13 mouse cellular contexts compared by ENCODE assay signal in the genomic region with DNA sequence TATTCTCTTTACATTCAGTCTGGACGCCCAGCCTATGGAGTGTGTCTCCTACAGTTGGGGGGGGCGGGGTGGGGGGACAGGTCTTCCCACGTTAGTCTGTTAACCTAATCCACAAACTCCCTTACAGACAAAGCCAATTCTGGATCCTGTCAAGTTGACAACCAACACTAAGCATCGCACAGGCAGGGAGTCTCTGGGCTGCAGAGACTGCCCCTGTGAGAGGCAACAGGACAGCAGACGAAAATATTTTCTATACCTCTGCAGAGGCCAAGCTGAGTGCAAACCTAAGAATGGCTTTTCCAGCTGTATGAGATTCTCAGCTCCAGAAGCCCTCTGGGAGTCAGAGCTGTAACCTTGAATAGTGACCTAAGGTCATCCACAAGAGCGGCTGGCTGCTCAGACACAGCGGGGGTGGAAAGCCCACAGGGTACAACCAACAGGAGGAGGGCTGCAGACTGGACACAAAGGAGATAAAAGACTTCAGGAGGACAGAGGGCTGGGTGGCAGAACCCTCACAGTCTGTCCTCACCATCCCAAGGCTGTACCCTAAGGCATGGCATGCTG. TPM values are rescaled to one million over a fixed set of nuclear protein-coding genes. Genes with fewer than 3 reads are reported as not detected.
A peak's percentile ranks its signal among the peaks of the same experiment; 100 is the strongest.
DNase-seq lines count a peak whose midpoint lies in the region; ATAC-seq and TF ChIP-seq lines count a peak whose summit lies in the region.
"Had no signal": no experiment of that assay in that cellular context is flagged by ENCODE, and none has a peak within 500 bp of the region (broad histone marks: within the 10 kb centered on the region; RNA-seq: fewer than 3 reads in every experiment).

No protein-coding gene starts in this region.

- H3K9ac ChIP-seq in heart, postnatal 0 days (replicated peaks; ENCODE audit: low read depth, low read length): peak overlapping the region; percentile 37; the same call in 1 of the 2 replicates
- H3K9ac ChIP-seq in liver, embryonic 12.5 days: no peak overlapping the region
- H3K9ac ChIP-seq in stomach, embryonic 14.5 days (replicated peaks; ENCODE audit: low read depth, low read length): no peak overlapping the region

- no peak for DNase-seq in layer of hippocampus, adult 2 months (ENCODE audit: low spot score in 2 of 2)
- DNase-seq in layer of hippocampus, adult 9-11 months: no peak
- no peak for DNase-seq in heart, postnatal 0 days (ENCODE audit: low spot score)
- DNase-seq in thymus, postnatal 25 days: no peak
- DNase-seq in cerebellum, adult 18-20 months: no peak
- no peak for DNase-seq in adrenal gland, adult 18-20 months (ENCODE audit: low spot score in 2 of 2)
- DNase-seq: cerebellum, adult 9-11 months; thymus, adult 18-20 months had no signal

- H3K4me3 ChIP-seq in layer of hippocampus, adult 2 months: no peak overlapping the region
- H3K4me3 ChIP-seq in heart, postnatal 0 days (ENCODE audit: low read depth, low read length): no peak overlapping the region
- no peak overlapping the region for H3K4me3 ChIP-seq in liver, embryonic 12.5 days
- H3K4me3 ChIP-seq in stomach, embryonic 14.5 days (ENCODE audit: low read depth, low read length): no peak overlapping the region

- 0 out of 2 replicates have a peak overlapping the region, but pooled peaks have one; percentile 12 for H3K4me2 ChIP-seq in heart, postnatal 0 days (ENCODE audit: low read depth, low read length)
- H3K4me2 ChIP-seq in liver, embryonic 12.5 days: 0 out of 2 replicates have a peak overlapping the region, but pooled peaks have one; percentile 12
- no peak overlapping the region for H3K4me2 ChIP-seq in stomach, embryonic 14.5 days (replicated peaks; ENCODE audit: low read depth, low read length)

- H3K36me3 ChIP-seq in heart, postnatal 0 days (replicated peaks; ENCODE audit: control insufficient read depth, insufficient read depth, low read length): no peaks in the 10 kb centered on the region
- H3K36me3 ChIP-seq in liver, embryonic 12.5 days: peaks cover 41% of the 10 kb centered on the region
- no peaks in the 10 kb centered on the region for H3K36me3 ChIP-seq in stomach, embryonic 14.5 days (ENCODE audit: control insufficient read depth, insufficient read depth, low read length)

- peak overlapping the region; percentile 89 for H3K27ac ChIP-seq in layer of hippocampus, adult 2 months
- peak overlapping the region; percentile 61 for H3K27ac ChIP-seq in heart, postnatal 0 days (ENCODE audit: low read depth)
- H3K27ac ChIP-seq in liver, embryonic 12.5 days: no peak overlapping the region
- H3K27ac ChIP-seq in stomach, embryonic 14.5 days (ENCODE audit: low read length): peak overlapping the region; percentile 76; the same call in 1 of the 2 replicates

- 9% methylated on average over 7 of the region's 7 CpGs for WGBS in heart, postnatal 0 days
- 52% methylated on average over 7 of the region's 7 CpGs for WGBS in liver, embryonic 12.5 days (ENCODE audit: insufficient replicate concordance)
- WGBS in stomach, embryonic 14.5 days: 13% methylated on average over 7 of the region's 7 CpGs

- peak; percentile 76 for ATAC-seq in heart, postnatal 0 days (ENCODE audit: insufficient read depth, low read depth)
- ATAC-seq in liver, embryonic 12.5 days: peak; percentile 30
- ATAC-seq in stomach, embryonic 14.5 days (ENCODE audit: insufficient number of reproducible peaks, insufficient read depth, low FRiP score, low read depth): peak; percentile 59; the same call in 1 of the 2 replicates

- no peak for TF ChIP-seq CTCF in layer of hippocampus, adult 2 months (conservative IDR thresholded peaks at IDR 0.05)
- no peak for TF ChIP-seq CTCF in heart, postnatal 0 days (IDR thresholded peaks at IDR 0.05; ENCODE audit: low read depth)

- TF ChIP-seq EP300 in heart, postnatal 0 days (IDR thresholded peaks at IDR 0.05; ENCODE audit: low read depth): no peak

- no peaks in the 10 kb centered on the region for H3K27me3 ChIP-seq in heart, postnatal 0 days (ENCODE audit: control insufficient read depth, insufficient read depth, low read length)
- no peaks in the 10 kb centered on the region for H3K27me3 ChIP-seq in liver, embryonic 12.5 days (replicated peaks)
- H3K27me3 ChIP-seq in stomach, embryonic 14.5 days (ENCODE audit: control insufficient read depth, insufficient read depth, low read length): no peaks in the 10 kb centered on the region

- peaks cover 9% of the 10 kb centered on the region; the same call in 1 of the 2 replicates for H3K4me1 ChIP-seq in heart, postnatal 0 days (ENCODE audit: control insufficient read depth, insufficient read depth)
- H3K4me1 ChIP-seq in liver, embryonic 12.5 days: peaks cover 66% of the 10 kb centered on the region
- H3K4me1 ChIP-seq in stomach, embryonic 14.5 days (ENCODE audit: control insufficient read depth, insufficient read depth, low read length): peaks cover 11% of the 10 kb centered on the region

- 0 out of 2 replicates have a peak, but pooled peaks cover 3% of the 10 kb centered on the region for H3K9me3 ChIP-seq in heart, postnatal 0 days (replicated peaks; ENCODE audit: control insufficient read depth, low read length)
- no peaks in the 10 kb centered on the region for H3K9me3 ChIP-seq in liver, embryonic 12.5 days (replicated peaks)
- no peaks in the 10 kb centered on the region for H3K9me3 ChIP-seq in stomach, embryonic 14.5 days (ENCODE audit: control insufficient read depth, low read depth, low read length)

RNA-seq across cellular contexts. Expression of a gene that starts 17.7 kb away (rescaled TPM):
- 10 to 100 TPM; 26.4 to 26.8 TPM for total RNA-seq in layer of hippocampus, adult 2 months (2021)
- 43.0 and 59.2 TPM in 2 replicates for total RNA-seq in heart, postnatal 0 days (2014; rRNA removed; ENCODE audit: low replicate concordance)
- polyA plus RNA-seq in heart, postnatal 0 days (2015; fragmentation: Nextera tagmentation; extraction: Ambion mirVana): 17.0 and 18.5 TPM in 2 replicates
- polyA plus RNA-seq in liver, embryonic 12.5 days (2016; fragmentation: Nextera tagmentation; extraction: Ambion mirVana): 47.4 and 53.8 TPM in 2 replicates
- 28.7 and 29.1 TPM in 2 replicates for polyA plus RNA-seq in stomach, embryonic 14.5 days (2014; fragmentation: Nextera tagmentation; extraction: Ambion mirVana)
- 10 to 100 TPM; 30.4 to 78.4 TPM for total RNA-seq in adrenal gland, adult 18-20 months (2021)

RNA-seq across cellular contexts. Expression of a gene that starts 38.6 kb away (rescaled TPM):
- under 1 TPM in 1 of 2 experiments, not detected in 1; 0.12 TPM for total RNA-seq in layer of hippocampus, adult 2 months (2021)
- total RNA-seq in heart, postnatal 0 days (2014; rRNA removed; ENCODE audit: low replicate concordance): not detected in 2 replicates
- polyA plus RNA-seq in heart, postnatal 0 days (2015; fragmentation: Nextera tagmentation; extraction: Ambion mirVana): not detected in 2 replicates
- polyA plus RNA-seq in liver, embryonic 12.5 days (2016; fragmentation: Nextera tagmentation; extraction: Ambion mirVana): not detected in 2 replicates
- not detected in 2 replicates for polyA plus RNA-seq in stomach, embryonic 14.5 days (2014; fragmentation: Nextera tagmentation; extraction: Ambion mirVana)
- not detected for total RNA-seq in adrenal gland, adult 18-20 months (2021)
- total RNA-seq: liver, adult 2 months; neutrophil, adult 5-6 weeks had no signal
- polyA plus RNA-seq: gonadal fat pad, adult 2 months; liver, adult 2 months had no signal

RNA-seq across cellular contexts. Expression of a gene that starts 42.2 kb away (rescaled TPM):
- total RNA-seq in layer of hippocampus, adult 2 months (2021): 10 to 100 TPM; 56.7 to 57.2 TPM
- 8.5 and 14.4 TPM in 2 replicates for total RNA-seq in heart, postnatal 0 days (2014; rRNA removed; ENCODE audit: low replicate concordance)
- polyA plus RNA-seq in heart, postnatal 0 days (2015; fragmentation: Nextera tagmentation; extraction: Ambion mirVana): 19.0 and 19.8 TPM in 2 replicates
- 28.2 and 28.6 TPM in 2 replicates for polyA plus RNA-seq in liver, embryonic 12.5 days (2016; fragmentation: Nextera tagmentation; extraction: Ambion mirVana)
- 37.5 and 40.2 TPM in 2 replicates for polyA plus RNA-seq in stomach, embryonic 14.5 days (2014; fragmentation: Nextera tagmentation; extraction: Ambion mirVana)
- 100 to 1,000 TPM; 122 to 153 TPM for total RNA-seq in adrenal gland, adult 18-20 months (2021)
